Mouse (Mus musculus) mesoderm, embryonic 11.5 days (tissue): ENCODE measurements around the gene Tada3.

ENCODE experiments used
- DNase-seq: peaks from one replicate; pipeline ENCODE4 v3.0.0-alpha.2; 2012; ENCODE audit warnings: low read depth, low spot score

Tada3 gene

GRCm38 (mm10) chr6:113377496-113378385 is at the start of gene Tada3, which contains the start of gene Arpc4:
Gene Tada3 (minus strand): TSS chr6:113377883.
Gene Arpc4 (plus strand): TSS chr6:113378115.
- peak; percentile 96 for DNase-seq

GRCm38 (mm10) chr6:113427397-113427796 is 49.7 kb upstream of the Tada3 start:
- peak; percentile 70 for DNase-seq

- no peak for DNase-seq
These were observed 49.0 kb upstream of the Tada3 start for GRCm38 (mm10) chr6:113426696-113427095.

- no peak for DNase-seq
These were observed 46.5 kb upstream of the Tada3 start for GRCm38 (mm10) chr6:113424187-113424586.

- no peak for DNase-seq
These were observed 45.3 kb upstream of the Tada3 start for GRCm38 (mm10) chr6:113423000-113423399.

- peak; percentile 99 for DNase-seq
These were observed 41.5 kb upstream of the Tada3 start, which contains the start of gene Rpusd3 for GRCm38 (mm10) chr6:113419199-113419587. Gene Rpusd3 (minus strand): TSS chr6:113419340.

GRCm38 (mm10) chr6:113418441-113419198 is 40.9 kb upstream of the Tada3 start:
- DNase-seq: no peak

GRCm38 (mm10) chr6:113416416-113416815 is 38.7 kb upstream of the Tada3 start:
- no peak for DNase-seq

- no peak for DNase-seq
These were observed 32.3 kb upstream of the Tada3 start for GRCm38 (mm10) chr6:113410001-113410400.

GRCm38 (mm10) chr6:113406683-113407082 is 29.0 kb upstream of the Tada3 start:
- DNase-seq: no peak

- DNase-seq: no peak
These were observed 27.8 kb upstream of the Tada3 start for GRCm38 (mm10) chr6:113405483-113405882.

GRCm38 (mm10) chr6:113404649-113405448 is 27.2 kb upstream of the Tada3 start:
- no peak for DNase-seq

- no peak for DNase-seq
These were observed 24.4 kb upstream of the Tada3 start for GRCm38 (mm10) chr6:113402094-113402493.

- DNase-seq: no peak
These were observed 18.8 kb upstream of the Tada3 start for GRCm38 (mm10) chr6:113396270-113397030.

GRCm38 (mm10) chr6:113395501-113395900 is 17.8 kb upstream of the Tada3 start:
- no peak for DNase-seq

GRCm38 (mm10) chr6:113394811-113395210 is 17.1 kb upstream of the Tada3 start:
- no peak for DNase-seq

- DNase-seq: no peak
These were observed 16.3 kb upstream of the Tada3 start for GRCm38 (mm10) chr6:113393951-113394350.

- DNase-seq: peak; percentile 67
These were observed 14.8 kb upstream of the Tada3 start for GRCm38 (mm10) chr6:113392387-113393071.

GRCm38 (mm10) chr6:113392015-113392386 is 14.3 kb upstream of the Tada3 start:
- DNase-seq: no peak

GRCm38 (mm10) chr6:113390715-113391114 is 13.0 kb upstream of the Tada3 start:
- no peak for DNase-seq
